Mouse (Mus musculus): Measurements from ENCODE around the gene Ppp1r3c.
"Not testable (repeated sequence)": the region's sequence is repeated elsewhere in the genome, so short reads cannot be mapped to it uniquely, and the experiment has no call there.

The Ppp1r3c gene

DNA sequence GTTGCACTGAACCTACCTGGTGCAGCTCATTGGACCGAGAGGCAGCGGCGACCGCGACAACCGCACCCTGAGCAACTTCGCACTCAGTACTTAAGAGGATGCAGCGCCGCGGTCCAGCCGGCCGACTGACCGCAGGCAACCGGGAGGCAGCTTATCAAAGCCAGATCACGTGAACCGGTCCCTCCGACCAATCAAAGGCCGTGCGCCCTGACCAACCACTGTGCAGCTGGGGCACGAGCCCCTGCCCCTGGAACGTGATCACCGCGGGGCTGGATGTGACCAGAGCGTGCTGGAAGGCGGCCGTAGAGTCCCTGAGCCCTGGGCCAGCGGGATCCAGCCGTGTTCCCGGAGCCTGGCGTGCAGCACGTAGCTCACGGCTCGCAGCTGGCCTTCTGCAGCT is at the start of gene Ppp1r3c:
Gene Ppp1r3c, minus strand, starts transcription at position 117 of the 400 bp plus-strand sequence.
- DNase-seq (ENCODE audit: low spot score in 2 of 2): peak; percentile 91 to 92

DNA sequence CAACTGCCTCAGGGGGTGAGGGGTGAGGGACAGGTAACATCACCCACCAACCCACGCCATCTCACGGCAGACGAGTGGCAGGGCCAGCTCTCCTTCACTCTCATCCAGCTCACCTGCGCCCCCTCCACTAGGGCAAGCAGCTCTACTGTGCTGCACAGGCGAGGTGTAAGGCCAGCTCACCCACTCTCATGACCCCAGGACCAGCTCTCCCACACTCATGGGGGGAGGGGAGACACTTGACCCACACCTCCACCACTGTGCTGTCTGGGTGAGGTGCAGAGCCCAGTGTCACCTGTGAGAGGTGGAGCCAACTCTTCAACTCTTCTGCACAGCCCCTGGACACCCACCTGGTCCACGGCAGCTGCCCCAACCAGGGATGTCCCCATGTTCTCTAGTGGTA is 46.7 kb upstream of the Ppp1r3c start:
- DNase-seq (ENCODE audit: low spot score in 2 of 2): no peak

- no peak for DNase-seq (ENCODE audit: low spot score in 2 of 2)
These were observed 46.1 kb upstream of the Ppp1r3c start for GRCm38 (mm10) chr19:36782591-36782990.

DNA sequence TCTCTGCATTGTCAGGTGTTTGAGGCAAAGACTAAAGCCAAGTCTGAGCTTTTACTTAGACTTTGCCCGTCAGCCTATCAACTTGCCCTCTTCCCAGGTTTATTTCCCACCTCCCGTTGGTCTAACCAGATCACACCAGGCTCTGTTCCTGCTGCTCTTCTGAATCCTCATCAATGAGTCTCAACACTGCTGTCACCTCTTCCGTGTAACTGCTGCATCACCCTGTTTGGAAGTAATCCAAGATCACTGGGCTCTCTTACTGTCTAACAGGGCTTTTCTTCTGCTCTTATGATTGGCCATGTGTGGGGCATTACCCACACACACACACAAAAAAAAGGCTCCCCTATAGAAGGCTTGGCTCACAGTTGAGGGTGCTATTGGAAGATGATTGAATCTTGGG is 45.5 kb upstream of the Ppp1r3c start:
- no peak for DNase-seq (ENCODE audit: low spot score in 2 of 2)

- no peak for DNase-seq (ENCODE audit: low spot score in 2 of 2)
These were observed 43.9 kb upstream of the Ppp1r3c start for GRCm38 (mm10) chr19:36780375-36780774.

DNA sequence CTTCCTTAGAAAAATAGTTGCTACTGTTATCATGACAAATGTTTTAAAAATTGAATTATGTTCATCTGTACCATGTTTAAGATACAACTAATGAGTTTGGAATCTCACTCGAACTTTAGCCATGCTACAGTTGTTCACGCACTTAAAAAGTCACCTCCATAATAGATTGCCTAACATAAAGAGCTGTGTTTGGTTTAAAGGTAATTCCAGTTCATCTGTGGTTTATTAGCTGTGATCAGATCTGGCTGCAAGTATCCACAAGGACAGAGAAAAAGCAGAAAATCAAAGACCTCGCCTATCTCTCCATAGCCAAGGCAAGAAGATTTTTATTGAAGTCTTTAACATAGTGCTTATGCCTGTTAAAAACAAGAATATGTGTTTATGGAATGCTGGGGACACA is 43.3 kb upstream of the Ppp1r3c start:
- no peak for DNase-seq (ENCODE audit: low spot score in 2 of 2)

- DNase-seq (ENCODE audit: low spot score in 2 of 2): no peak
These were observed 39.1 kb upstream of the Ppp1r3c start for GRCm38 (mm10) chr19:36775531-36775930.

GRCm38 (mm10) chr19:36773716-36774459 is 37.4 kb upstream of the Ppp1r3c start:
- DNase-seq (ENCODE audit: low spot score in 2 of 2): no peak

GRCm38 (mm10) chr19:36768084-36768483 is 31.6 kb upstream of the Ppp1r3c start:
- DNase-seq (ENCODE audit: low spot score in 2 of 2): no peak

DNA sequence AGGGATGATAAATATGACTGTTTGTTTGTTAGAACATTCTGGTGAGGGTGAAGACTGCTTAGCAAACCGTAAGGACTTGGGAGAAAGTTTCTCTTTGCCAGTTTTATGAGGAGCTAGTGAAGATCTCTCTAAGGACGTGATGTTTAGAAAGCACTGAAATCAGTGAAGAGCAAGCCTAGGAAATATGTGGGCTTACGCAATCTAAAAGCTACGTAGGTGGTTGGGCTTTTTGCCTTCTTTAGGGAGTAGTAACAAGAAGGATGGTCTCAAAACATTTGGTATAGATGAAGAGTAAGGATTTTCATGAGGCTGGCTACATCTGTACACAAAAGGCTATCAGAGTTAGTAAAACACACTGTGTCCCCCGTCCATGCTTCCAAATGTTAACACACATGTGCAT is 28.0 kb upstream of the Ppp1r3c start:
- DNase-seq (ENCODE audit: low spot score in 2 of 2): no peak

DNA sequence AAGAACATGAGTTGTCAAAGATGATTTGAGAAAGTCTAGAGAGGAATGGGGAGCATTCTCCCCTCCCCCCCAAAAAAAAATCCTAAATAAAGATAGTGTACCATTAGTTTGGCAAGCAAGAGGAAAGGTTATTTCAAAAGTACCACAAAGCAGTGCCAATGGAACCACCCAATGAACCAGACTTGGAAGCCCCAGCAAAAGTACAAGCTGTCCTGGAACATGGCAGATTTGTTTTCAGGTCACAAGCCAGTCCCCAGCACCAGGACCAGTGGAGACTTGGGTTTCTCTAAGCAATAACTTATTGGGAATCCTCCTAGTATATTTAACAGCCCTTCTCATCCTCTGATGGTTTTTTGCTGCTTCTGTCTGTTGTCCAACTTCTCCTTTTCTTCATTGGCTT is 12.5 kb upstream of the Ppp1r3c start:
- DNase-seq (ENCODE audit: low spot score in 2 of 2): no peak

GRCm38 (mm10) chr19:36742331-36742730 is 5.9 kb upstream of the Ppp1r3c start:
- no peak for DNase-seq (ENCODE audit: low spot score in 2 of 2)

DNA sequence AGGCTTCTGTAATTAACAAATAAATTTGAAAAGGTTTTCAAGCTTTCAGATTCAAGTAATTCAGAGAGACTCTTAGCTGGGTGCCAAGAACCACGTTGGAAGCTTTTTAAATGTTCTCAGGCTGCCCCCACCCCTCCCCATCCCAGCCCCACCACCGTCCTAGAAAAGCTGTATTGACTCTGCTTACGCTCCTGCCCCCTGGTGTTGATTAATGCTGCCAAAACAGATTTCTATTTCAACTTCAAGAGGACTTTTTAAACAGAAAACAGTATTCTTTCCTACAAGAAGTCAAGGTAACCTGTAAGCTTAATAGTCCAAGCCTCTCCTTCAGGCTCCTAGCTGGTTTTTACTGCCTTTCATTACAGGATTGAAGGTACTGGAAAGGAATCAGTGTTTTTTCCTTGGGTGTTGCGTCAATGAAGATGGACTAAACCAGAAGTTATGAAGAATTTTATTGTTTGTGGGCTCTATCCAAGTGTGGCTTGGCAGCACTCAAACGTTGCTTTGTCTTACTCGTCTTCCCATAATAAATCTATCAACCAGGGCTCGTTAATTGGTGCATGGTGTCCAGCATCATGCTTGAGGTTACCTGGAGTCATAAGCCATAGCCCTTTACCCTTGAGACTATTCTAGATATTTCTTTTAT is 3.2 kb upstream of the Ppp1r3c start:
- no peak for DNase-seq (ENCODE audit: low spot score in 2 of 2)

- DNase-seq (ENCODE audit: low spot score in 2 of 2): no peak
These were observed 1.6 kb upstream of the Ppp1r3c start for GRCm38 (mm10) chr19:36738009-36738408.

DNA sequence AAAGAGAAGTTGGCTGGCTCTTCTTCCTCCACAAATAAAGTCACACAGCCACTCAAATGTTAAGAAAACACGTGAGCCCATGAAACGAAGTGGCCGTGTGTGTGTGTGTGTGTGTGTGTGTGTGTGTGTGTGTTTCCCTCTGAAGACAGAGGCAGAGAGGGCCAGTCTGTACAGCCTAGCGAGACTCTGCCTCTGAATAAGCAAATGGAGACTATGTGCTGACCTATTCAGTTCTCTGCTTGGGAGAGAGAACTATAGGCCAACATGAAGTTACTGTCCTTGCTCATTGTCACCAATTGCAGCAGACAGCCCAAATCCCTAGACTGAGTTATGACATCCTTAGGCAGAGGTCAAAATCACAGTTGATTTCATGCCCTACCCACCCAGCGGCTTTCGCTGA is 634 bp upstream of the Ppp1r3c start:
- DNase-seq (ENCODE audit: low spot score in 2 of 2): no peak

DNA sequence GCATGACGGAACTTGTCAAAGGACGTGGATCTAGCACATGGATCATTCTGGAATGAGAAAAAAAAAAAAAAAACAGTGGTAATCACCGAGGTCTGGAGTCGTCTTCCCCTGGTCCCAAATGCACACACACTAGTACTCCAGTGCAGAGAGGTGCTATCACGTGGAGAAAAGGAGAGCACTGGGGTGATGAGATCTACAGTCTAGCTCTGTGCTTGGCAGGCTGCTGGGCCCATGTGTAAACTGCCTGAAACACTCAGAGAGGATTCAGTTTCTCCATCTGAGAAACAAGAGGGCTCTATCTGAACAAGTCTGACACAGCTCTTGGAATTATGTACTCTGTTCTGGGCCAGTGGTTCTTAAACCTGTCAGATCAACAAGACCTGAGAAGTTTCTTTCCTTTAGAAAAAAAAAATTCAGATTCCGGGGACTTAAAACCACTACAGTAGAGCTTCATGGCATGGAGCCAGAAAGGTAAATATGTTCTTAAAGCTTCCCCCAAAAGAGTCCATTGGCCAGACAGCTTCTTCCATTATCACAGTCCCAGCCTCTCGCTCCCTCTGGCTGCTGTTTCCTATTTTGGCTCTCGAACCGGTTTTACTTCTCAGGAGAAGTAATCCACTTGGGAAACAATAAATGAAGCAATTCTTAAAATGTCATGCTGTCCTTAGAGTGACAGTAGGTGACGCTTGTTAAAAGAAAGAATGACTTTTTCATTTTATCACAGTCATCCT is 2.0 kb downstream of the Ppp1r3c start:
- no peak for DNase-seq (ENCODE audit: low spot score in 2 of 2)

GRCm38 (mm10) chr19:36733191-36733943 is 3.1 kb downstream of the Ppp1r3c start:
- no peak for DNase-seq (ENCODE audit: low spot score in 2 of 2)

GRCm38 (mm10) chr19:36731310-36731709 is 5.1 kb downstream of the Ppp1r3c start:
- DNase-seq (ENCODE audit: low spot score in 2 of 2): no peak

GRCm38 (mm10) chr19:36730414-36730813 is 6.0 kb downstream of the Ppp1r3c start:
- not testable (repeated sequence) for DNase-seq (ENCODE audit: low spot score in 2 of 2)

- DNase-seq (ENCODE audit: low spot score in 2 of 2): no peak
These were observed 7.6 kb downstream of the Ppp1r3c start for GRCm38 (mm10) chr19:36728741-36729460.

GRCm38 (mm10) chr19:36724970-36725369 is 11.5 kb downstream of the Ppp1r3c start:
- DNase-seq (ENCODE audit: low spot score in 2 of 2): no peak

All from urinary bladder, postnatal 4 days (tissue).